Mouse (Mus musculus): Measurements from ENCODE around the gene Ptma. TPM values are rescaled to one million over a fixed set of nuclear protein-coding genes. Genes with fewer than 3 reads are reported as not detected.
A peak's percentile ranks its signal among the peaks of the same experiment; 100 is the strongest.

Ptma gene
- polyA plus RNA-seq, 1 experiment: 6,261 TPM

GRCm38 (mm10) chr1:86493783-86494182 is 32.7 kb upstream of the Ptma start:
- Histone ChIP-seq H3K36me3 (replicated peaks; ENCODE audit: low read length) (no peaks in the 10 kb centered on the region), H3K27me3 (replicated peaks) (no peaks in the 10 kb centered on the region), H3K4me3 (replicated peaks) (no peak overlapping the region), H3K4me1 (peaks cover 73% of the 10 kb centered on the region), H3K9me3 (no peaks in the 10 kb centered on the region)
- TF ChIP-seq GATA1 (IDR thresholded peaks at IDR 0.05; ENCODE audit: borderline replicate concordance, low read length) (no peak), FLI1 (IDR thresholded peaks at IDR 0.05; ENCODE audit: low read length) (no peak)

DNA sequence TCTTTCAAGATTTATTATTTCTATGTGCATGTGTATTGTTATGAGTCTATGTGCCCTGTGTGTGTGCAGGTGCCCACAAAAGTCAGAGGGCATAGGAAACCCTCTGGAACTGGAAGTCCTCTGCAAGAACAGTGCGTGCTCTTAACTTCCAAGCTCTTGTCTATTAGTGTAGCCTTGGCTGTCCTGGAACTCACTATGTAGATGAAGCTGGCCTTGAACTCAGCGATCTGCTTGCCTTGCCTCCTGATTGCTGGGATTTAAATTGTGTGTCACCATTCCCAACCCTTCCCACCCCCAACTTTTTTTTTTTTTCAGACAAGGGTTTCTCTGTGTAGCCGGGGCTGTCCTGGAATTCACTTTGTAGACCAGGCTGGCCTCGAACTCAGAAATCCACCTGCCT is 30.2 kb upstream of the Ptma start:
- no peak overlapping the region for H3K4me3 ChIP-seq (replicated peaks)
- peaks cover 73% of the 10 kb centered on the region for H3K4me1 ChIP-seq
- no peak for TF ChIP-seq FLI1 (IDR thresholded peaks at IDR 0.05; ENCODE audit: low read length)
- no peak for TF ChIP-seq GATA1 (IDR thresholded peaks at IDR 0.05; ENCODE audit: borderline replicate concordance, low read length)
- no peaks in the 10 kb centered on the region for H3K9me3 ChIP-seq
- H3K27me3 ChIP-seq (replicated peaks): no peaks in the 10 kb centered on the region
- H3K36me3 ChIP-seq (replicated peaks; ENCODE audit: low read length): no peaks in the 10 kb centered on the region

- peaks cover 73% of the 10 kb centered on the region for H3K4me1 ChIP-seq
- H3K4me3 ChIP-seq (replicated peaks): no peak overlapping the region
- H3K27me3 ChIP-seq (replicated peaks): no peaks in the 10 kb centered on the region
- H3K36me3 ChIP-seq (replicated peaks; ENCODE audit: low read length): no peaks in the 10 kb centered on the region
- H3K9me3 ChIP-seq: no peaks in the 10 kb centered on the region
- no peak for TF ChIP-seq FLI1 (IDR thresholded peaks at IDR 0.05; ENCODE audit: low read length)
- no peak for TF ChIP-seq GATA1 (IDR thresholded peaks at IDR 0.05; ENCODE audit: borderline replicate concordance, low read length)
Measured at GRCm38 (mm10) chr1:86497361-86497760, 29.2 kb upstream of the Ptma start.

DNA sequence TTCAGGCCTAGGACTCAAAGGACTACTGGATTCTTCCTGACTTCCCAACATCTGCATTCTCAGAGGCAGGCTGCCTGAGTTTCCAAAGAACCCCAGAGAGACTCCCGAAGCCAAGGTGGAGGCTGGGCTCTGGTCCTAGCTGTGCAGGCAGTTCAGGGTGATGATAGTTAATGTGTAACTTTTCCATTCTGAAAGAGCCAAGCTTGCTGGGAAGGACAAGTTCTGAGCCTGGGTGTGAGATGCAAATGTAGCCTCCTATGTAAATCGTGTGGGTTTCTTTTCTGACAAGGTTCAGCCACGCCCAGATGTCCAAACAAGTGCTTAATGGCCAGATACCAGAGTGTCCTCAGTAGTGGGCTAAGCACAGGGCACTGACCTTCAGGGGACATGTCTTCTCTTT is 28.5 kb upstream of the Ptma start:
- Histone ChIP-seq H3K36me3 (replicated peaks; ENCODE audit: low read length) (no peaks in the 10 kb centered on the region), H3K4me1 (peaks cover 71% of the 10 kb centered on the region), H3K27me3 (replicated peaks) (no peaks in the 10 kb centered on the region), H3K9me3 (no peaks in the 10 kb centered on the region), H3K4me3 (replicated peaks) (no peak overlapping the region)
- TF ChIP-seq GATA1 (IDR thresholded peaks at IDR 0.05; ENCODE audit: borderline replicate concordance, low read length): no peak
- TF ChIP-seq FLI1 (IDR thresholded peaks at IDR 0.05; ENCODE audit: low read length): no peak

DNA sequence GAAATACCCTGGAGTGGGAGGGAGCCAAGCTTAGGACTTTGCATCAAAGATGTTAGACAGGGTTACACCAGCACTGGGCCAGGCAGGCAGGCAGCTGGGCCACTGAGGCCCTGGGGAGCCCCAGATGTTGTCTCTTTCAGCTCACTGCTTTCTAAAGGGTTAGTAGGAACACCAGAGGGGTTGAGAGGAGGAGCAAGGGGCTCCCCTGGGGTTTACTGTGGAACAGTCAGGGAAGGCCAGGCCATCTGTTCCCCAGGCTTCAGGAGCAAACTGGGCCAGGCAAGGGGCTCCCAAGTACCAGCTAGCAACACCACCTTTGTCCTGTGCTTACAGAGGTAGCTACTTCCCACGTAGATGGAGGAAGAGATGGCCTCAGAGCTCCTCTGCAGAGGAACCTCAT is 27.9 kb upstream of the Ptma start:
- Histone ChIP-seq H3K4me3 (replicated peaks) (no peak overlapping the region), H3K27me3 (replicated peaks) (no peaks in the 10 kb centered on the region), H3K9me3 (no peaks in the 10 kb centered on the region), H3K36me3 (replicated peaks; ENCODE audit: low read length) (no peaks in the 10 kb centered on the region), H3K4me1 (peaks cover 75% of the 10 kb centered on the region)
- no peak for TF ChIP-seq FLI1 (IDR thresholded peaks at IDR 0.05; ENCODE audit: low read length)

DNA sequence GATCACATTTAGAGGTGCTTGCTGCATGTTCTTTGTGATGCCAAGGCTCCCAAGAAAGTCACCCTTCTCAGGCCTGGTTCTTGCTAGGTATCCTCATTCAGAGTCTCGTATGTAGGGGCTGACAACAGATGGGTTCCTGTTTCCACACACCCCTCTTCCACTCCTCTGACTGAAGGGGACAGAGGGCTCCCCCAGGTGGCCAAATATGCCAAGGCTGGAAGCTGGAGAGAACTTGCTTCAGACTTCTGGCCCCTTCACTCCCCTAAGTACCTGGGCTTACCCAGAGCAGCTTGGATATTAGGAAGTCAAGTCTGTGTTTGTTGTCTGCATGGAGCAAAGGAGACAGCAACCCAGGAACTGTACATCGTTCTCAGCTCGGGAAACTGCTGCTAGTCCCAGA is 26.6 kb upstream of the Ptma start:
- Histone ChIP-seq H3K36me3 (replicated peaks; ENCODE audit: low read length) (no peaks in the 10 kb centered on the region), H3K27me3 (replicated peaks) (no peaks in the 10 kb centered on the region), H3K4me3 (replicated peaks) (no peak overlapping the region), H3K9me3 (no peaks in the 10 kb centered on the region), H3K4me1 (peaks cover 84% of the 10 kb centered on the region)
- TF ChIP-seq GATA1 (IDR thresholded peaks at IDR 0.05; ENCODE audit: borderline replicate concordance, low read length) (no peak), FLI1 (IDR thresholded peaks at IDR 0.05; ENCODE audit: low read length) (no peak)

- Histone ChIP-seq H3K27me3 (replicated peaks) (no peaks in the 10 kb centered on the region), H3K4me1 (peaks cover 92% of the 10 kb centered on the region), H3K4me3 (replicated peaks) (no peak overlapping the region), H3K36me3 (replicated peaks; ENCODE audit: low read length) (no peaks in the 10 kb centered on the region), H3K9me3 (no peaks in the 10 kb centered on the region)
- TF ChIP-seq FLI1 (IDR thresholded peaks at IDR 0.05; ENCODE audit: low read length) (no peak), GATA1 (IDR thresholded peaks at IDR 0.05; ENCODE audit: borderline replicate concordance, low read length) (no peak)
Measured at GRCm38 (mm10) chr1:86500681-86501080, 25.8 kb upstream of the Ptma start.

DNA sequence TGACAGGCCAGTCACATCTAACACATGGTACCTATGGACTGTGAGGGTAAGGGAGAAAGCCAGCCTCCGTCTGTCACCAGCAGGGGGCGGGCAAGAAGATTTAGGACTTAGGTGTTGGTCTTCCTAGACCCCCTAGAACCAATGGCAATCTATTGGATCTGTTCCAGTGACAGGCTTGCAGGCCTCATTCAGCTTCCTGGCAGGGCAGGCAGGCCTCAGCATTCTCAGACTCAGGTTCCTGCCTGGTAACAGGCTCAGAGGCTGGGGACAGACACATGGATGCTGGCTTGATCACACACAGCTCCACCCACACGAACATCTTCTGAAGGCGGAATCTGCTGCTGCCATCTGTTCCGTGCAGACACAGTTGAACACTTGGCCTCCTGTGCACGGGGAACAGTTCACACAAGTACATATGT is 25.4 kb upstream of the Ptma start:
- H3K27me3 ChIP-seq (replicated peaks): no peaks in the 10 kb centered on the region
- H3K4me3 ChIP-seq (replicated peaks): peak overlapping the region; percentile 4
- no peaks in the 10 kb centered on the region for H3K36me3 ChIP-seq (replicated peaks; ENCODE audit: low read length)
- no peaks in the 10 kb centered on the region for H3K9me3 ChIP-seq
- peaks cover 93% of the 10 kb centered on the region for H3K4me1 ChIP-seq
- TF ChIP-seq FLI1 (IDR thresholded peaks at IDR 0.05; ENCODE audit: low read length) (no peak), GATA1 (IDR thresholded peaks at IDR 0.05; ENCODE audit: borderline replicate concordance, low read length) (no peak)

GRCm38 (mm10) chr1:86501559-86501958 is 25.0 kb upstream of the Ptma start:
- H3K27me3 ChIP-seq (replicated peaks): no peaks in the 10 kb centered on the region
- H3K4me1 ChIP-seq: peaks cover 95% of the 10 kb centered on the region
- TF ChIP-seq FLI1 (IDR thresholded peaks at IDR 0.05; ENCODE audit: low read length) (no peak), GATA1 (IDR thresholded peaks at IDR 0.05; ENCODE audit: borderline replicate concordance, low read length) (no peak)
- peak overlapping the region; percentile 69 for H3K4me3 ChIP-seq (replicated peaks)
- H3K36me3 ChIP-seq (replicated peaks; ENCODE audit: low read length): no peaks in the 10 kb centered on the region
- no peaks in the 10 kb centered on the region for H3K9me3 ChIP-seq

DNA sequence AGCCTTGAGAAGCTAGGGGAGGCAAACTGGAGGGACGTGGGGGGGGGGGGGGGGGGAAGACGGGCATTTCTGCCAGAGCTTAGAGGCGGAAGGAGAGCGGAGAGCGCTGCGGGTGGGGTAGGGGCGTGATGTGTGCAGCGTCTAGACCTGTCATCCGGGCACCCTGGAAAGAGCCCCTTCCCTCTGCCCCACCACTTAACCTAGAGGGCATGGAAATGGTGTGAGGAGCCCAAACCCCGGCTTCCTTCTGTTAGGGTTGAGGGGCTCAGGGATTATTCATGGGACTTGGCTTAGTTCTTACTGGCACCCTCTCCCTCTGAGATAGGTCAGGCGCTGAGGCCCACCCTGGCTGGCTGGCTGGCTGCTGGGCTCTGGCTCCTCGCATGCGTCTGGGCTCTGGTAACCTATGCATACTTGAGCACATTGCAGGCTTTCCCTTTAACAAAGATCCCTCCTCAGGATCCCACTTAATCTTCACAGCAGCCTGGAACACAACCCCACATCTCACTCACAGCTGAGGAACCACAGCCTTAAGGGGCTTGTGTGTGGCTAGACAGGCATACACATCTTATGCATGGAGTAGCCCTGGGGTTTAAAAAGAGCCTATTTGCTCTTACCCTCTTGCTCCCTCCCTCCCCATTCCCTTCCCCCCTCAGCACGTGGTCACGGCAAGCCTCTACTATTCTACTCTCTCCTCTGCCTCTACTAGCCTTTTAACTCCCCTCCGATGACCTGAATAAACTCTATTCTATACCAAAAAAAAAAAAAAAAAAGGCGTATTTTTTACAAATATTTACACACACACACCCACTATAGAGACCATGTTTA is 24.1 kb upstream of the Ptma start:
- no peak overlapping the region for H3K4me3 ChIP-seq (replicated peaks)
- no peaks in the 10 kb centered on the region for H3K9me3 ChIP-seq
- H3K36me3 ChIP-seq (replicated peaks; ENCODE audit: low read length): no peaks in the 10 kb centered on the region
- peaks cover 94% of the 10 kb centered on the region for H3K4me1 ChIP-seq
- no peak for TF ChIP-seq GATA1 (IDR thresholded peaks at IDR 0.05; ENCODE audit: borderline replicate concordance, low read length)
- TF ChIP-seq FLI1 (IDR thresholded peaks at IDR 0.05; ENCODE audit: low read length): no peak
- H3K27me3 ChIP-seq (replicated peaks): no peaks in the 10 kb centered on the region

Measured in megakaryocyte, embryonic 14.5 days (primary cell).